Mouse (Mus musculus) thymus, adult 2 months (tissue): ENCODE measurements at regions not wholly inside any gene's neighbourhood (a gene's known extent, or its start where the extent isn't known, plus 50 kb on each side); places are given as distances from the start of the nearest gene placed in this dataset.

ENCODE experiments used
- CTCF ChIP-seq: fragments of 200-500 bp; IDR thresholded peaks from 2 replicates; pipeline ENCODE4 v1.5.1; 2012; ENCODE audit warnings: mild to moderate bottlenecking, control low read depth, low read length, moderate library complexity, borderline replicate concordance; ENCODE audit not compliant: control insufficient read depth, poor library complexity, insufficient read depth; ENCODE audit errors: extremely low read depth
- POLR2A ChIP-seq: fragments of 200-500 bp; IDR thresholded peaks from 2 replicates; pipeline ENCODE4 v1.6.1; 2012; ENCODE audit warnings: mild to moderate bottlenecking, low read length, control low read depth, moderate library complexity; ENCODE audit not compliant: control insufficient read depth, poor library complexity, insufficient read depth; ENCODE audit errors: extremely low read depth

- no peak for TF ChIP-seq CTCF
- no peak for TF ChIP-seq POLR2A
These were observed 83.6 kb downstream of the Car2 start for GRCm38 (mm10) chr3:14969698-14970097.
